Mouse (Mus musculus): ENCODE data around the gene Edf1.
A peak's percentile ranks its signal among the peaks of the same experiment; 100 is the strongest.

Edf1 gene

GRCm38 (mm10) chr2:25565741-25566140 lies 8.1 kb downstream of the Edf1 start:
- no peak for DNase-seq

- no peak for DNase-seq
These were observed 8.9 kb downstream of the Edf1 start for GRCm38 (mm10) chr2:25566558-25566957.

DNA sequence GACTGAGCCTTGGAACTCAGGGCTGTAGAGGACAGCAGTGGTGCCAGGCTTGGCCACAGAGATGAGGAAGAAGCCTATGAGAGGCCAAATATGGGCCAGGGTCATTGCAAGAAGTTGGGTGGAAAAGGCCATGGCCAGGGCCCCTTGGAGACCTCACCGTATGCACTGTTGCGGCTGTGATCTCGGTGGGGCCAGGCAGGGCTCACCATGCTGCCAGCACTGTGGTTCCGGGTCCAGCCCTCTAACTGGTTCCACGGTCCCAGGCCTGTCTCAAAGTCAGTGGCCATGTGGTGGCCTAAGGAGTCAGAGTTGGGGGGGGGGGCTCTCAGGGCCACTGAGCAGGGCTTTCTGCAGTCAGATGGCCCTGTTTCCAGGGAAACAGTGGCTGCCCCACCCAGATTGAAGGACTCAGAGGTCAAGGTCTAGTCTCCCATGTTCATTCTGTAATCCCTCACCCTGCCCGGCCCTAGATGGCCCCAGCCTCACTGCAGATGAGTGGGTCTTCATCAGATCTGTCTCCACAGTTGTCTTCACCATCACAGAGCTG lies 10.9 kb downstream of the Edf1 start:
- DNase-seq: no peak

DNA sequence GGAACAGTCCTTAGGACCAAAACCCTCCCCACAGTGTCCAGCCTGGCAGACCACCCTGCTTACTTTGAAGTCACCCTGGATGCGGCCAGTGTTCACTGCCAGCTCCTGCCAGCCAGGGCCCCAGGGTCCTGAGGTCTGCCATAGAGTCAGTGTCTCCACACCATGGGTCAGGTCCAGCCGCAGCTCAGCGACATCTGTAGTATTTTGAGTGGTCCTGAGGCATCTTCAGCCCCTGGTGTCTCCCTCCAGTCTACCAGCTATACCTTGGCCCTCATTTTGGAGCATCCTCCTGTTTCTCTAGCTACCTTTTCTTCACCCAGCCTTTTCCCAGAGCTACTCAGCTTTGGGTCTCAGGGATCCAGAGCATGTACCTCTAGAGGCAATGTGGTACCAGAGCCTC lies 11.7 kb downstream of the Edf1 start:
- no peak for DNase-seq

- no peak for DNase-seq
These were observed 13.6 kb downstream of the Edf1 start for GRCm38 (mm10) chr2:25571221-25571620.

DNA sequence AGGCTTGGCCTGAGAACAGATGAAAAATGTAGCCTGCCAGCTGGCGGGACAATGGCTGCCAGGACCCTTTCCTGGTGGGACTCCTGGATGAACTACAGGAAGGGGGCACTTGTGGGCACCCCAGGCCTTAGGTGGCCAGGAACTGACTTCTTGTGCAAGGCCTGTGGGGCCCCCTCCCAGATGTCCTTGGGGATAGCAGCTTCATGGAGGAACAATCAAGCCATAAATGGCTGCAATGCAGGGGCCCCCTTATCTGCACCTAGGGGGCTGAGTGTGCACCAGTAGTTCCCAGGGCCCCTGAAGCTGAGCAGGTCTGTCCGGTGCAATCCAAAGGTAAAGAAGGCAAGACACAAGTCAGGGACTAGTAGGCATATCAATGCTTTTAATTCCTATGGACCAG lies 15.4 kb downstream of the Edf1 start:
- DNase-seq: no peak

DNA sequence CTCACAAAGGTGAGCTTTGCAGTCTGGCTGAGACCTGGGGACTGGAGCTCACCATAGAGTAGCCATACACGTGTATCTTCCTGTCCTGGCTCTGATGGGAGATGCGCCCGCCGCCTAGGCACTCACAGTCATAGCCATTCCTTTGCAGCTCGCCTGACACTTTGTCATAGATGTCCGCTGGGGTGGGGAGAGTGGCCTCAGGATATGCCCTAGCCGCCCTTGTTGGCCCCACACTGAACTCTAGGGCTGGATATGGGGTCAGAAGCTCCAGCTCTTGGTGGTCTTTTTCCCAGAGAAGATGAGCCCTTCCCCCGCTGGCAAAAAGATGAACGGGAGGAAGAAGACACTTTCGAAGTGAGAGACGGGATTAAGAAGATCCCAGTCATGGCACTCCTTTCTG lies 16.5 kb downstream of the Edf1 start:
- no peak for DNase-seq

- DNase-seq: peak; percentile 99
These were observed 17.2 kb downstream of the Edf1 start, which contains the start of the genes Mamdc4 and Phpt1 for GRCm38 (mm10) chr2:25574579-25575431. Gene Mamdc4, minus strand, starts transcription at chr2:25574845. Gene Phpt1, minus strand, starts transcription at chr2:25575224.

- DNase-seq: no peak
These were observed 17.9 kb downstream of the Edf1 start for GRCm38 (mm10) chr2:25575432-25576027.

- DNase-seq: no peak
These were observed 18.6 kb downstream of the Edf1 start for GRCm38 (mm10) chr2:25576028-25576850.

- DNase-seq: peak; percentile 54
These were observed 19.6 kb downstream of the Edf1 start for GRCm38 (mm10) chr2:25576965-25577891.

GRCm38 (mm10) chr2:25577951-25578795 lies 20.5 kb downstream of the Edf1 start:
- DNase-seq: peak; percentile 63

GRCm38 (mm10) chr2:25578796-25579736 lies 21.4 kb downstream of the Edf1 start:
- peak; percentile 30 for DNase-seq

DNA sequence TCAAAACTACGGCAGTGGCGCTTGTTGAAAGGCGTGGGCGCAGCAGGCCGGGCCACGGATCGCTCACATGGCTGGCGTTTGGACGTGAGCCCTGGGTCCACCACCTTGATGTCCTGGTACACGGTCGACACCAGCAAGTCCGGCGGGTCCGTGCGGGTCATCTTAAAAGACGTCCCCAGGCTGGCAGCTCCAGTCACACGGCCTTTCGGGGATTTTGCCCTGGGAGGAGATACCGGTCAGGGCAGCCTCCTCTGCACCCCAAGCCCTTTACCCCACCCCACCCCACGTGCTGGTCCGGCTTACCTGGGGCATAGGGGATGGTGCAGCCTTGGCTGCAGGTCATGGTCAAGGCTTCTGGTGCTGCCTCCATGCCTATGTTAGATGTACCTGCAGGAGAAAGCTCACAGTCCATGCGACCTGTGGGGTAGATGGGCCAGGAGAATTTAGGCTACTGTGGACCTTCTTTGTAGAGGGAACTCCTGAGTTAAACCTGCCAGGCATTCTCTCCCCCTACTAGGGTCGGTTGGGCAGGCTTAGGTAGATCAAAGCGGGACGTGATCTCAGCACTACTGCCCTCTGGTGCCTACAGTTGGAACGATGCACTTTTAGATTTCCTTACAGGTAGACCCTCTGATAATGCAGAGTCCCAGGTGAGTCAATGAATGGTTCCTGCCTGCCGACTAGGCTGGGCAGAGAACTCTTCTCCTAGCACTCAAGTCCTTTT lies 22.3 kb downstream of the Edf1 start:
- DNase-seq: peak; percentile 55

DNA sequence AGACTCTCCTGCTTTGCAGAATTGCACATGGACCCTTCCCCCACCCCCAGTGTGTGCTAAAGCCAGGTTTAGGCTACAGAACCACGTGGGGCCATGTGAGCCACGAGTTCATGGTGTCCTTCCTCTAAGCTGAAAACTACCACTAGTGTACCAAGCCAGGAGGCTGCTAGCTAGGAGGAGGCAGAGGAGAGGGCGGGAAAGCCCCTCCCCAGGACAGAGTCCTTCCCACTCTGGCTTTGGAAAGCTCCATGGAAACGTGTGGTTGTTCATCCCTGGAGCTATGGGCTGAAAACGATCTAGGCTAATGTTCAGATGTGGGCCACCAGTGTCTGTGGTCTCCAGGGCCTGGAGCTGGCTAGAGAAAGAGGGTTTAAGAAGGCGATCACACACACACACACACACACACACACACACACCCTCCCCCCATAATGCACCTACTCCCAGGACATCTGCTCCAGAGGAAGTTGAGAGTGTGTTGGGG lies 23.0 kb downstream of the Edf1 start:
- DNase-seq: no peak

GRCm38 (mm10) chr2:25581294-25581864 lies 23.7 kb downstream of the Edf1 start, which contains the start of gene Ajm1:
Gene Ajm1, minus strand, starts transcription at chr2:25581757.
- DNase-seq: peak; percentile 76

DNA sequence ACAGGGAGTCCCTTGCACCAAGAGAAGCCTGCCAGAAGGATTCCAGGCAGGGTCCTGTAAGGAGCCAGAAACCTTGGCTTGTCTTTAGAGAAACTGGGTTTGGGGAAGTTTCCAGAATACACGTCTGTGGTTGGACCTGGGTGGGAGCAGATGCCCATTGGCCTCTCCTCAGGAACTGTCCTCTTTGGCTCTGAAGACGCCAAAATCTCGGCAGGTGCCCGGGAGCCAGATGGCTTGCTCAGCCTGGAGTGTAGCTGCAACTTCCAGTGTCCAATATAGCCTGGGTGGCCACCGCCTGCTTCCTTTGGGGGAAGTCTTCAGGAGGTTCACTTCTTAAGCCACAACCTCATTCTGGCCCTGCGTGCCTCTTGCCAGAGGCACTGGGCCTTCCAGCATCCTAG lies 24.3 kb downstream of the Edf1 start:
- DNase-seq: no peak

- DNase-seq: peak; percentile 50
These were observed 24.9 kb downstream of the Edf1 start for GRCm38 (mm10) chr2:25582466-25583119.
